Mouse (Mus musculus) ES-Bruce4 (cell line): ENCODE data around the gene Ngp. TPM values are rescaled to one million over a fixed set of nuclear protein-coding genes. Genes with fewer than 3 reads are reported as not detected.
A peak's percentile ranks its signal among the peaks of the same experiment; 100 is the strongest.

Source experiments
- H3K27ac ChIP-seq: 2 replicates; pipeline ENCODE4 v1.5.1; 2012; ENCODE audit warnings: low read length, inconsistent platforms; ENCODE audit not compliant: insufficient read depth
- H3K27me3 ChIP-seq: 2 replicates; pipeline ENCODE4 v1.6.1; 2012; ENCODE audit warnings: mild to moderate bottlenecking, low read length, inconsistent platforms; ENCODE audit not compliant: control insufficient read depth, poor library complexity, insufficient read depth, severe bottlenecking
- H3K36me3 ChIP-seq: 2 replicates; pipeline ENCODE4 v1.6.1; 2012; ENCODE audit warnings: inconsistent platforms, mild to moderate bottlenecking, low read length, moderate library complexity; ENCODE audit not compliant: control insufficient read depth, poor library complexity, insufficient read depth, severe bottlenecking
- H3K4me1 ChIP-seq: one replicate; pipeline ENCODE4 v1.8.1; 2011; ENCODE audit warnings: low read length; ENCODE audit not compliant: control insufficient read depth, insufficient read depth
- H3K4me3 ChIP-seq: 2 replicates; pipeline ENCODE4 v1.5.1; 2011; ENCODE audit warnings: low read depth, mild to moderate bottlenecking, low read length
- H3K9ac ChIP-seq: 2 replicates; pipeline ENCODE4 v1.6.1; 2012; ENCODE audit warnings: low read depth, mild to moderate bottlenecking, inconsistent platforms; ENCODE audit not compliant: poor library complexity, severe bottlenecking
- H3K9me3 ChIP-seq: replicated peaks from 2 replicates; pipeline ENCODE4 v1.6.1; 2012; ENCODE audit warnings: mild to moderate bottlenecking, low read length, inconsistent platforms; ENCODE audit not compliant: control insufficient read depth, poor library complexity, insufficient read depth, severe bottlenecking
- CTCF ChIP-seq: IDR thresholded peaks from one replicate; pipeline ENCODE4 v1.8.1; 2011; ENCODE audit warnings: low read depth, low read length
- EP300 ChIP-seq: IDR thresholded peaks from 2 replicates; pipeline ENCODE4 v1.6.1; 2011; ENCODE audit warnings: low read depth, low read length; ENCODE audit not compliant: insufficient read depth
- POLR2A ChIP-seq: IDR thresholded peaks from one replicate; pipeline ENCODE4 v1.8.1; 2011; ENCODE audit warnings: low read length; ENCODE audit not compliant: insufficient read depth
- polyA plus RNA-seq: library from polyadenylated mRNA; stranded (reverse); fragments of >200 nt; gene quantifications from 2 replicates; pipeline ENCODE4 v1.2.4, GENCODE M21; 2011; ENCODE audit warnings: low read depth; ENCODE audit not compliant: missing spikeins, insufficient read depth, insufficient read length

Ngp gene
- polyA plus RNA-seq, 1 experiment = not detected

- Histone ChIP-seq H3K36me3 (no peaks in the 10 kb centered on the region), H3K9me3 (no peaks in the 10 kb centered on the region), H3K4me1 (no peaks in the 10 kb centered on the region), H3K27me3 (no peaks in the 10 kb centered on the region), H3K4me3 (no peak overlapping the region), H3K27ac (no peak overlapping the region), H3K9ac (no peak overlapping the region)
- no peak for TF ChIP-seq CTCF
- TF ChIP-seq EP300 = no peak
- no peak for TF ChIP-seq POLR2A
Observed at GRCm38 (mm10) chr9:110440559-110440958, 21.0 kb downstream of the Ngp start.

GRCm38 (mm10) chr9:110448356-110448755 is 28.8 kb downstream of the Ngp start:
- H3K36me3 ChIP-seq = no peaks in the 10 kb centered on the region
- no peak overlapping the region for H3K27ac ChIP-seq
- H3K9me3 ChIP-seq = no peaks in the 10 kb centered on the region
- no peak for TF ChIP-seq EP300
- TF ChIP-seq CTCF = no peak
- TF ChIP-seq POLR2A = no peak
- no peak overlapping the region for H3K9ac ChIP-seq
- H3K4me3 ChIP-seq = no peak overlapping the region
- H3K27me3 ChIP-seq = no peaks in the 10 kb centered on the region
- no peaks in the 10 kb centered on the region for H3K4me1 ChIP-seq

- H3K9me3 ChIP-seq = no peaks in the 10 kb centered on the region
- no peaks in the 10 kb centered on the region for H3K27me3 ChIP-seq
- peak; percentile 38 for TF ChIP-seq CTCF
- no peak for TF ChIP-seq POLR2A
- no peak for TF ChIP-seq EP300
- no peak overlapping the region for H3K27ac ChIP-seq
- H3K4me3 ChIP-seq = no peak overlapping the region
- H3K4me1 ChIP-seq = no peaks in the 10 kb centered on the region
- no peaks in the 10 kb centered on the region for H3K36me3 ChIP-seq
- H3K9ac ChIP-seq = no peak overlapping the region
Observed at GRCm38 (mm10) chr9:110448857-110449617, 29.5 kb downstream of the Ngp start.

- TF ChIP-seq EP300 = no peak
- TF ChIP-seq CTCF = no peak
- no peak for TF ChIP-seq POLR2A
- no peaks in the 10 kb centered on the region for H3K36me3 ChIP-seq
- no peaks in the 10 kb centered on the region for H3K9me3 ChIP-seq
- H3K4me1 ChIP-seq = no peaks in the 10 kb centered on the region
- no peak overlapping the region for H3K27ac ChIP-seq
- H3K4me3 ChIP-seq = no peak overlapping the region
- H3K9ac ChIP-seq = no peak overlapping the region
- no peaks in the 10 kb centered on the region for H3K27me3 ChIP-seq
Observed at GRCm38 (mm10) chr9:110452523-110452922, 33.0 kb downstream of the Ngp start.

- H3K4me3 ChIP-seq = no peak overlapping the region
Observed at GRCm38 (mm10) chr9:110457926-110458325, 38.4 kb downstream of the Ngp start.

GRCm38 (mm10) chr9:110459145-110459727 is 39.7 kb downstream of the Ngp start:
- no peaks in the 10 kb centered on the region for H3K9me3 ChIP-seq
- no peak overlapping the region for H3K4me3 ChIP-seq
- H3K27me3 ChIP-seq = no peaks in the 10 kb centered on the region
- TF ChIP-seq POLR2A (no peak), EP300 (no peak), CTCF (no peak)
- H3K27ac ChIP-seq = no peak overlapping the region
- no peaks in the 10 kb centered on the region for H3K36me3 ChIP-seq
- H3K9ac ChIP-seq = no peak overlapping the region
- H3K4me1 ChIP-seq = no peaks in the 10 kb centered on the region

More at GRCm38 (mm10) chr9:110457926-110458325, 38.4 kb downstream of the Ngp start:
- Histone ChIP-seq H3K36me3 (no peaks in the 10 kb centered on the region), H3K4me1 (no peaks in the 10 kb centered on the region), H3K27me3 (no peaks in the 10 kb centered on the region), H3K9ac (no peak overlapping the region), H3K27ac (no peak overlapping the region), H3K9me3 (no peaks in the 10 kb centered on the region)
- TF ChIP-seq EP300 (no peak), CTCF (no peak), POLR2A (no peak)
